Mouse (Mus musculus): Measurements from ENCODE around the gene E330009J07Rik. TPM values are rescaled to one million over a fixed set of nuclear protein-coding genes. Genes with fewer than 3 reads are reported as not detected.
A peak's percentile ranks its signal among the peaks of the same experiment; 100 is the strongest.

Gene E330009J07Rik
- polyA plus RNA-seq, 1 experiment from 2014 or later, result 14.7 TPM

- H3K4me3 ChIP-seq (replicated peaks; ENCODE audit: low read depth, low read length), result no peak overlapping the region
- H3K27ac ChIP-seq (replicated peaks; ENCODE audit: low read depth, low read length), result no peak overlapping the region
- no peaks in the 10 kb centered on the region for H3K9me3 ChIP-seq (ENCODE audit: control insufficient read depth, low read length)
Observed at GRCm38 (mm10) chr6:40432346-40433275, 3.3 kb downstream of the E330009J07Rik start.

GRCm38 (mm10) chr6:40431812-40432211 is 4.1 kb downstream of the E330009J07Rik start:
- no peak overlapping the region for H3K4me3 ChIP-seq (replicated peaks; ENCODE audit: low read depth, low read length)
- DNase-seq (no peak), ATAC-seq (ENCODE audit: low FRiP score, low TSS enrichment) (no peak)
- H3K9me3 ChIP-seq (ENCODE audit: control insufficient read depth, low read length), result no peaks in the 10 kb centered on the region
- no peaks in the 10 kb centered on the region for H3K27me3 ChIP-seq (ENCODE audit: control insufficient read depth, insufficient read depth, low read length)
- H3K4me1 ChIP-seq (ENCODE audit: control insufficient read depth, insufficient read depth, low read length), result peaks cover 11% of the 10 kb centered on the region
- H3K36me3 ChIP-seq (ENCODE audit: control insufficient read depth, insufficient read depth, low read length), result no peaks in the 10 kb centered on the region
- no peak overlapping the region for H3K4me2 ChIP-seq (ENCODE audit: low read length)
- H3K27ac ChIP-seq (replicated peaks; ENCODE audit: low read depth, low read length), result no peak overlapping the region
- no peak overlapping the region for H3K9ac ChIP-seq (replicated peaks; ENCODE audit: low read length)

More at GRCm38 (mm10) chr6:40432346-40433275, 3.3 kb downstream of the E330009J07Rik start:
- H3K4me2 ChIP-seq (ENCODE audit: low read length), result no peak overlapping the region
- no peaks in the 10 kb centered on the region for H3K36me3 ChIP-seq (ENCODE audit: control insufficient read depth, insufficient read depth, low read length)
- 91% methylated on average over 17 of the region's 17 CpGs for WGBS
- H3K27me3 ChIP-seq (ENCODE audit: control insufficient read depth, insufficient read depth, low read length), result no peaks in the 10 kb centered on the region; the same call in 1 of the 2 replicates
- no peak overlapping the region for H3K9ac ChIP-seq (replicated peaks; ENCODE audit: low read length)
- DNase-seq (no peak), ATAC-seq (ENCODE audit: low FRiP score, low TSS enrichment) (no peak)
- H3K4me1 ChIP-seq (ENCODE audit: control insufficient read depth, insufficient read depth, low read length), result peaks cover 11% of the 10 kb centered on the region

- no peak for ATAC-seq (ENCODE audit: low FRiP score, low TSS enrichment)
- Histone ChIP-seq H3K27me3 (ENCODE audit: control insufficient read depth, insufficient read depth, low read length) (no peaks in the 10 kb centered on the region), H3K9me3 (ENCODE audit: control insufficient read depth, low read length) (no peaks in the 10 kb centered on the region), H3K9ac (replicated peaks; ENCODE audit: low read length) (no peak overlapping the region), H3K27ac (replicated peaks; ENCODE audit: low read depth, low read length) (no peak overlapping the region), H3K4me1 (ENCODE audit: control insufficient read depth, insufficient read depth, low read length) (peaks cover 11% of the 10 kb centered on the region), H3K36me3 (ENCODE audit: control insufficient read depth, insufficient read depth, low read length) (no peaks in the 10 kb centered on the region), H3K4me3 (replicated peaks; ENCODE audit: low read depth, low read length) (no peak overlapping the region), H3K4me2 (ENCODE audit: low read length) (no peak overlapping the region)
- WGBS, result 62% methylated on average over 4 of the region's 4 CpGs
- DNase-seq, result peak; percentile 31
Observed at GRCm38 (mm10) chr6:40431356-40431755, 4.6 kb downstream of the E330009J07Rik start.

GRCm38 (mm10) chr6:40430878-40431277 is 5.1 kb downstream of the E330009J07Rik start:
- Histone ChIP-seq H3K9me3 (ENCODE audit: control insufficient read depth, low read length) (no peaks in the 10 kb centered on the region), H3K4me1 (ENCODE audit: control insufficient read depth, insufficient read depth, low read length) (peaks cover 11% of the 10 kb centered on the region), H3K36me3 (ENCODE audit: control insufficient read depth, insufficient read depth, low read length) (no peaks in the 10 kb centered on the region), H3K27me3 (ENCODE audit: control insufficient read depth, insufficient read depth, low read length) (no peaks in the 10 kb centered on the region), H3K4me3 (replicated peaks; ENCODE audit: low read depth, low read length) (no peak overlapping the region), H3K9ac (replicated peaks; ENCODE audit: low read length) (no peak overlapping the region), H3K4me2 (ENCODE audit: low read length) (no peak overlapping the region), H3K27ac (replicated peaks; ENCODE audit: low read depth, low read length) (no peak overlapping the region)
- no peak for DNase-seq
- ATAC-seq (ENCODE audit: low FRiP score, low TSS enrichment), result no peak
- 79% methylated on average over 3 of the region's 3 CpGs for WGBS

- Histone ChIP-seq H3K9ac (replicated peaks; ENCODE audit: low read length) (no peak overlapping the region), H3K27ac (replicated peaks; ENCODE audit: low read depth, low read length) (no peak overlapping the region), H3K9me3 (ENCODE audit: control insufficient read depth, low read length) (no peaks in the 10 kb centered on the region), H3K4me1 (ENCODE audit: control insufficient read depth, insufficient read depth, low read length) (peaks cover 11% of the 10 kb centered on the region), H3K4me2 (ENCODE audit: low read length) (no peak overlapping the region), H3K4me3 (replicated peaks; ENCODE audit: low read depth, low read length) (no peak overlapping the region), H3K36me3 (ENCODE audit: control insufficient read depth, insufficient read depth, low read length) (no peaks in the 10 kb centered on the region), H3K27me3 (ENCODE audit: control insufficient read depth, insufficient read depth, low read length) (no peaks in the 10 kb centered on the region)
- DNase-seq, result no peak
- no peak for ATAC-seq (ENCODE audit: low FRiP score, low TSS enrichment)
- WGBS, result 90% methylated on average over 3 of the region's 3 CpGs
Observed at GRCm38 (mm10) chr6:40430251-40430650, 5.7 kb downstream of the E330009J07Rik start.

- no peak overlapping the region for H3K27ac ChIP-seq (replicated peaks; ENCODE audit: low read depth, low read length)
- ATAC-seq (ENCODE audit: low FRiP score, low TSS enrichment), result no peak
Observed at GRCm38 (mm10) chr6:40429521-40429931, 6.4 kb downstream of the E330009J07Rik start.

GRCm38 (mm10) chr6:40428696-40429095 is 7.2 kb downstream of the E330009J07Rik start:
- 0 out of 2 replicates have a peak, but pooled peaks cover 3% of the 10 kb centered on the region for H3K4me1 ChIP-seq (ENCODE audit: control insufficient read depth, insufficient read depth, low read length)

More at GRCm38 (mm10) chr6:40429521-40429931, 6.4 kb downstream of the E330009J07Rik start:
- Histone ChIP-seq H3K9ac (replicated peaks; ENCODE audit: low read length) (no peak overlapping the region), H3K36me3 (ENCODE audit: control insufficient read depth, insufficient read depth, low read length) (no peaks in the 10 kb centered on the region), H3K4me1 (ENCODE audit: control insufficient read depth, insufficient read depth, low read length) (peaks cover 9% of the 10 kb centered on the region), H3K27me3 (ENCODE audit: control insufficient read depth, insufficient read depth, low read length) (no peaks in the 10 kb centered on the region), H3K4me3 (replicated peaks; ENCODE audit: low read depth, low read length) (no peak overlapping the region), H3K9me3 (ENCODE audit: control insufficient read depth, low read length) (no peaks in the 10 kb centered on the region), H3K4me2 (ENCODE audit: low read length) (no peak overlapping the region)
- no peak for DNase-seq
- 77% methylated on average over 4 of the region's 4 CpGs for WGBS

GRCm38 (mm10) chr6:40427441-40427840 is 8.5 kb downstream of the E330009J07Rik start:
- H3K4me3 ChIP-seq (replicated peaks; ENCODE audit: low read depth, low read length), result no peak overlapping the region
- no peaks in the 10 kb centered on the region for H3K9me3 ChIP-seq (ENCODE audit: control insufficient read depth, low read length)
- H3K4me1 ChIP-seq (ENCODE audit: control insufficient read depth, insufficient read depth, low read length), result 0 out of 2 replicates have a peak, but pooled peaks cover 3% of the 10 kb centered on the region
- no peaks in the 10 kb centered on the region; the same call in 1 of the 2 replicates for H3K36me3 ChIP-seq (ENCODE audit: control insufficient read depth, insufficient read depth, low read length)
- ATAC-seq (ENCODE audit: low FRiP score, low TSS enrichment) (no peak), DNase-seq (no peak)
- WGBS, result 92% methylated on average over 7 of the region's 7 CpGs
- H3K9ac ChIP-seq (replicated peaks; ENCODE audit: low read length), result no peak overlapping the region
- H3K4me2 ChIP-seq (ENCODE audit: low read length), result no peak overlapping the region
- H3K27me3 ChIP-seq (ENCODE audit: control insufficient read depth, insufficient read depth, low read length), result no peaks in the 10 kb centered on the region
- H3K27ac ChIP-seq (replicated peaks; ENCODE audit: low read depth, low read length), result no peak overlapping the region

More at GRCm38 (mm10) chr6:40428696-40429095, 7.2 kb downstream of the E330009J07Rik start:
- Histone ChIP-seq H3K27me3 (ENCODE audit: control insufficient read depth, insufficient read depth, low read length) (no peaks in the 10 kb centered on the region), H3K9me3 (ENCODE audit: control insufficient read depth, low read length) (no peaks in the 10 kb centered on the region), H3K9ac (replicated peaks; ENCODE audit: low read length) (no peak overlapping the region), H3K4me3 (replicated peaks; ENCODE audit: low read depth, low read length) (no peak overlapping the region), H3K27ac (replicated peaks; ENCODE audit: low read depth, low read length) (no peak overlapping the region), H3K36me3 (ENCODE audit: control insufficient read depth, insufficient read depth, low read length) (no peaks in the 10 kb centered on the region), H3K4me2 (ENCODE audit: low read length) (no peak overlapping the region)
- WGBS, result 72% methylated on average over 3 of the region's 3 CpGs
- ATAC-seq (ENCODE audit: low FRiP score, low TSS enrichment), result no peak
- no peak for DNase-seq

- no peaks in the 10 kb centered on the region for H3K9me3 ChIP-seq (ENCODE audit: control insufficient read depth, low read length)
- no peak overlapping the region for H3K4me3 ChIP-seq (replicated peaks; ENCODE audit: low read depth, low read length)
- WGBS, result 67% methylated on average over 1 of the region's 1 CpGs
- no peaks in the 10 kb centered on the region for H3K27me3 ChIP-seq (ENCODE audit: control insufficient read depth, insufficient read depth, low read length)
- no peak overlapping the region for H3K9ac ChIP-seq (replicated peaks; ENCODE audit: low read length)
- H3K4me2 ChIP-seq (ENCODE audit: low read length), result no peak overlapping the region
- H3K27ac ChIP-seq (replicated peaks; ENCODE audit: low read depth, low read length), result no peak overlapping the region
- no peaks in the 10 kb centered on the region for H3K4me1 ChIP-seq (ENCODE audit: control insufficient read depth, insufficient read depth, low read length)
- DNase-seq (peak; percentile 51), ATAC-seq (ENCODE audit: low FRiP score, low TSS enrichment) (no peak)
- H3K36me3 ChIP-seq (ENCODE audit: control insufficient read depth, insufficient read depth, low read length), result peaks cover 4% of the 10 kb centered on the region
Observed at GRCm38 (mm10) chr6:40423774-40424173, 12.2 kb downstream of the E330009J07Rik start.

All from midbrain, embryonic 14.5 days (tissue).